Mouse (Mus musculus) liver, adult 2 months (tissue): ENCODE measurements at regions not wholly inside any gene's neighbourhood (a gene's known extent, or its start where the extent isn't known, plus 50 kb on each side); places are given as distances from the start of the nearest gene placed in this dataset.

Experiments
- DNase-seq: peaks from one replicate; pipeline ENCODE4 v3.0.0-alpha.2; 2011; ENCODE audit warnings: low read depth, low spot score; ENCODE audit errors: extremely low read depth
- H3K27ac ChIP-seq: fragments of 200-500 bp; replicated peaks from 2 replicates; pipeline ENCODE4 v1.5.1; 2012; ENCODE audit warnings: low read depth, mild to moderate bottlenecking, control low read depth, inconsistent platforms, low read length; ENCODE audit not compliant: insufficient read depth
- H3K27me3 ChIP-seq: fragments of 200-500 bp; 2 replicates; pipeline ENCODE4 v1.6.1; 2012; ENCODE audit warnings: mild to moderate bottlenecking, moderate library complexity, low read length, inconsistent platforms; ENCODE audit not compliant: control insufficient read depth, insufficient read depth
- H3K36me3 ChIP-seq: fragments of 200-500 bp; 2 replicates; pipeline ENCODE4 v1.6.1; 2012; ENCODE audit warnings: low read length, inconsistent platforms; ENCODE audit not compliant: control insufficient read depth, insufficient read depth
- H3K4me1 ChIP-seq: fragments of 200-500 bp; 2 replicates; pipeline ENCODE4 v1.6.1; 2011; ENCODE audit warnings: low read length; ENCODE audit not compliant: control insufficient read depth, insufficient read depth
- H3K4me3 ChIP-seq: fragments of 200-500 bp; 2 replicates; pipeline ENCODE4 v1.5.1; 2011; ENCODE audit warnings: low read depth, mild to moderate bottlenecking, control low read depth, low read length, moderate library complexity; ENCODE audit not compliant: insufficient read depth
- H3K79me2 ChIP-seq: fragments of 200-500 bp; 2 replicates; pipeline ENCODE4 v1.6.1; 2012; ENCODE audit warnings: inconsistent platforms, mild to moderate bottlenecking, low read length, moderate library complexity; ENCODE audit not compliant: control insufficient read depth, insufficient read depth
- H3K9ac ChIP-seq: fragments of 200-500 bp; 2 replicates; pipeline ENCODE4 v1.6.1; 2012; ENCODE audit warnings: low read depth, mild to moderate bottlenecking, control low read depth, inconsistent platforms, low read length
- CTCF ChIP-seq: fragments of 200-500 bp; IDR thresholded peaks from 2 replicates; pipeline ENCODE4 v1.5.1; 2011; ENCODE audit warnings: low read depth, low read length, control low read depth
- POLR2A ChIP-seq: fragments of 200-500 bp; IDR thresholded peaks from 2 replicates; pipeline ENCODE4 v1.6.1; 2011; ENCODE audit warnings: low read length, control low read depth; ENCODE audit not compliant: insufficient read depth; ENCODE audit errors: extremely low read depth
- WGBS: fragments of 180-500 bp; shearing (Covaris S2); methylation state at CpG from one replicate; pipeline ENCODE4 v1.1.7; 2018; 5-methylcytosine and 5-hydroxymethylcytosine counted together

DNA sequence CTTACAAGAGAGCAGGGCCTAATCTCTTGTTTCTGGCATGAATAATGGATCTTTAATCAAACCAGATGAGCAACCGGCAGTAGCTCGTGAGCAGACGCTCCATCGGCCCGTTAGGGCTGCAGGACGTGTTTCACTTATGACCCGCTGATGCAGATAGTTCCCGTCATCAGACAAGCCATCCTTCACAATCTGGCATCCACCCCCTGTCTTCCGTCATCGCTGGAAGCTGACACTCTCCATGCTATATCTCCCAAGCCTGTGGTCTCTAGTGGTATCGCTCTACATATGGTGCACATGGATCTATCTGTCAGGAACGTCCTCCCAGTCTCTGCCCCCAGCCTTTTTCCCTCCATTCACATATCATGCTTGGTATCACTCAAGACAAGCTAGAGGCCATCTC, 137.0 kb downstream of the Hlx start:
- 89% methylated on average over 12 of the region's 12 CpGs for WGBS
- H3K4me1 ChIP-seq, result no peaks in the 10 kb centered on the region
- H3K9ac ChIP-seq, result no peak overlapping the region
- H3K79me2 ChIP-seq, result no peaks in the 10 kb centered on the region
- no peak for DNase-seq
- H3K36me3 ChIP-seq, result no peaks in the 10 kb centered on the region
- no peak overlapping the region for H3K27ac ChIP-seq
- no peaks in the 10 kb centered on the region for H3K27me3 ChIP-seq
- TF ChIP-seq CTCF (no peak), POLR2A (no peak)
- no peak overlapping the region for H3K4me3 ChIP-seq

DNA sequence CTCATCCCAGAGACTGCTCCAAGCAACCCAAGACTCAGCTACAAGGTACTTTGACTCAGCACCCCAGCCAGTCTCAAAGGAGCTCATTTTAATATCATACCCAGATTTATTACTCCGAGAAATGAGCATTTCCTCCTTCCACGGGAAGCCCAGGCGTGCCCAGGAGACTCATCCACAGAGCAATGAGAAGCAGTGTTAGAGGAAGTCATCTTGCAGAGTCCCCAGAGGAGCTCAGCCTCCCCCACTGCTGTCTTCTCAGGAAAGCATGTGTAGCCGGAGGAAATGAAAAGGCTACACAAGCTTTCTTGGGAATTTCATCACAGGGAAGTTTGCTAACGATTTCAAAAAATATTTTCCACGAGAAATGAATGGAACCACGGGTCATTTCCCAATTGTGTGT, 141.8 kb downstream of the Hlx start:
- no peak for TF ChIP-seq POLR2A
- no peak for TF ChIP-seq CTCF
- Histone ChIP-seq H3K27ac (no peak overlapping the region), H3K27me3 (0 out of 2 replicates have a peak, but pooled peaks cover 2% of the 10 kb centered on the region), H3K36me3 (no peaks in the 10 kb centered on the region), H3K79me2 (no peaks in the 10 kb centered on the region), H3K9ac (no peak overlapping the region), H3K4me1 (no peaks in the 10 kb centered on the region), H3K4me3 (no peak overlapping the region)
- DNase-seq, result no peak
- 67% methylated on average over 7 of the region's 7 CpGs for WGBS

DNA sequence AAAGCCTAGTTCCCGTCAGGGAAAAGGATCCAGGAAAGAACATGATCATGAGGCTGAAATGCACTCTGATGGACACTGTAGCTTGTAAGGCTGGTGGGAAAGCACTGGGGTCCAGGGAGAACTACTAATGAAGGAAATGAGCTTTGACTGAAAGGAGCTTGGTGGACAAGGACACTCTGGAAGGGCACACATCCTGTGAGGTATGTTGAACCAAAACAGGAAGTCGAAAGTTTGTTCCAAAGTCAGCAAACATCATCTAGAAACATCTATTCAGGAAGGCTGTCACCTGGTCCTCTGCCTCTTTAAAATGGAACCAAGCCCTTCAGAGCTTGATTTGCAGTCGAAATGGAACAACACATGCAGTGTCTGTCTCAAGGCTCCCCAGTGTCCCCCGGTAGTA, 143.1 kb downstream of the Hlx start:
- no peak overlapping the region for H3K9ac ChIP-seq
- H3K27ac ChIP-seq, result no peak overlapping the region
- no peak for DNase-seq
- no peak overlapping the region for H3K4me3 ChIP-seq
- no peaks in the 10 kb centered on the region for H3K4me1 ChIP-seq
- no peaks in the 10 kb centered on the region for H3K36me3 ChIP-seq
- H3K27me3 ChIP-seq, result 0 out of 2 replicates have a peak, but pooled peaks cover 2% of the 10 kb centered on the region
- WGBS, result 63% methylated on average over 4 of the region's 4 CpGs
- H3K79me2 ChIP-seq, result no peaks in the 10 kb centered on the region
- TF ChIP-seq POLR2A, result no peak
- no peak for TF ChIP-seq CTCF

GRCm38 (mm10) chr1:184584505-184584874, 147.9 kb downstream of the Hlx start:
- no peaks in the 10 kb centered on the region for H3K79me2 ChIP-seq
- H3K4me1 ChIP-seq, result no peaks in the 10 kb centered on the region
- H3K36me3 ChIP-seq, result no peaks in the 10 kb centered on the region
- no peak for DNase-seq
- no peak overlapping the region for H3K4me3 ChIP-seq
- H3K27ac ChIP-seq, result no peak overlapping the region
- WGBS, result 82% methylated on average over 12 of the region's 12 CpGs
- no peak for TF ChIP-seq POLR2A
- TF ChIP-seq CTCF, result no peak
- 0 out of 2 replicates have a peak, but pooled peaks cover 2% of the 10 kb centered on the region for H3K27me3 ChIP-seq
- no peak overlapping the region for H3K9ac ChIP-seq

GRCm38 (mm10) chr1:184583751-184584504, 148.5 kb downstream of the Hlx start:
- Histone ChIP-seq H3K9ac (no peak overlapping the region), H3K27me3 (no peaks in the 10 kb centered on the region), H3K79me2 (no peaks in the 10 kb centered on the region), H3K27ac (no peak overlapping the region), H3K4me1 (no peaks in the 10 kb centered on the region), H3K4me3 (no peak overlapping the region), H3K36me3 (no peaks in the 10 kb centered on the region)
- peak; percentile 31 for DNase-seq
- 86% methylated on average over 6 of the region's 6 CpGs for WGBS
- TF ChIP-seq CTCF (no peak), POLR2A (no peak)

DNA sequence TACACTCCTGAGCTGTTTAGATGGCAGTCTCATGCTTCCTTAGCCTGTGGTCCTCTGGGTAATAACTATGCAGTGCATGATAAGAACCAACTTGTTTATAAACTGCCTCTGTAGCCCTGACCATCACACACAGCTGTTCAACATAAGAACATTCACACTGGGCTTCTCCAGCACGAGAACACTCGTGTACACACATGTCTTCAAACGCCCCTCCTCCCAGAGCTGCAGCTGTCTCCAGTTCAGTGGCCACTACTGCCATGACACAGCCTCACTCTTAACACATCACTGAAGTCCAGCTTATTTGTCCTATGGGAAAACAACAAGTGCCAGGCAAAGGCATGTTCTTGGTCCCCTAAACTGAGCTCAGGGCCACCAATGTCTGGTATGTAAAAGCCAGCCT, 152.9 kb downstream of the Hlx start:
- no peaks in the 10 kb centered on the region for H3K27me3 ChIP-seq
- TF ChIP-seq POLR2A (no peak), CTCF (no peak)
- 75% methylated on average over 3 of the region's 3 CpGs for WGBS
- H3K79me2 ChIP-seq, result no peaks in the 10 kb centered on the region
- H3K4me3 ChIP-seq, result no peak overlapping the region
- no peak overlapping the region for H3K9ac ChIP-seq
- no peak overlapping the region for H3K27ac ChIP-seq
- no peak for DNase-seq
- no peaks in the 10 kb centered on the region for H3K36me3 ChIP-seq
- H3K4me1 ChIP-seq, result no peaks in the 10 kb centered on the region
